Mouse (Mus musculus) liver, adult 2 months (tissue): ENCODE results near the gene Gzme. TPM values are rescaled to one million over a fixed set of nuclear protein-coding genes. Genes with fewer than 3 reads are reported as not detected.

Experiments
- DNase-seq: peaks from one replicate; pipeline ENCODE4 v3.0.0-alpha.2; 2011; ENCODE audit warnings: low read depth, low spot score; ENCODE audit errors: extremely low read depth
- H3K27ac ChIP-seq: fragments of 200-500 bp; replicated peaks from 2 replicates; pipeline ENCODE4 v1.5.1; 2012; ENCODE audit warnings: low read depth, mild to moderate bottlenecking, control low read depth, inconsistent platforms, low read length; ENCODE audit not compliant: insufficient read depth
- H3K27me3 ChIP-seq: fragments of 200-500 bp; 2 replicates; pipeline ENCODE4 v1.6.1; 2012; ENCODE audit warnings: mild to moderate bottlenecking, moderate library complexity, low read length, inconsistent platforms; ENCODE audit not compliant: control insufficient read depth, insufficient read depth
- H3K36me3 ChIP-seq: fragments of 200-500 bp; 2 replicates; pipeline ENCODE4 v1.6.1; 2012; ENCODE audit warnings: low read length, inconsistent platforms; ENCODE audit not compliant: control insufficient read depth, insufficient read depth
- H3K4me1 ChIP-seq: fragments of 200-500 bp; 2 replicates; pipeline ENCODE4 v1.6.1; 2011; ENCODE audit warnings: low read length; ENCODE audit not compliant: control insufficient read depth, insufficient read depth
- H3K4me3 ChIP-seq: fragments of 200-500 bp; 2 replicates; pipeline ENCODE4 v1.5.1; 2011; ENCODE audit warnings: low read depth, mild to moderate bottlenecking, control low read depth, low read length, moderate library complexity; ENCODE audit not compliant: insufficient read depth
- H3K79me2 ChIP-seq: fragments of 200-500 bp; 2 replicates; pipeline ENCODE4 v1.6.1; 2012; ENCODE audit warnings: inconsistent platforms, mild to moderate bottlenecking, low read length, moderate library complexity; ENCODE audit not compliant: control insufficient read depth, insufficient read depth
- H3K9ac ChIP-seq: fragments of 200-500 bp; 2 replicates; pipeline ENCODE4 v1.6.1; 2012; ENCODE audit warnings: low read depth, mild to moderate bottlenecking, control low read depth, inconsistent platforms, low read length
- CTCF ChIP-seq: fragments of 200-500 bp; IDR thresholded peaks from 2 replicates; pipeline ENCODE4 v1.5.1; 2011; ENCODE audit warnings: low read depth, low read length, control low read depth
- POLR2A ChIP-seq: fragments of 200-500 bp; IDR thresholded peaks from 2 replicates; pipeline ENCODE4 v1.6.1; 2011; ENCODE audit warnings: low read length, control low read depth; ENCODE audit not compliant: insufficient read depth; ENCODE audit errors: extremely low read depth
- WGBS: fragments of 180-500 bp; shearing (Covaris S2); methylation state at CpG from one replicate; pipeline ENCODE4 v1.1.7; 2018; 5-methylcytosine and 5-hydroxymethylcytosine counted together
- polyA plus RNA-seq: library from polyadenylated mRNA; depleted of rRNA; stranded (reverse); fragments of >200 nt; gene quantifications from 2 replicates; pipeline ENCODE4 v1.2.3, GENCODE M21; 2012
- total RNA-seq: library from RNA; depleted of rRNA; stranded (reverse); fragments of >200 nt; gene quantifications from 2 replicates; pipeline ENCODE4 v1.2.3, GENCODE M21; 2014

Gene Gzme
- total and polyA plus RNA-seq, 2 experiments = not detected

- Histone ChIP-seq H3K4me1 (no peaks in the 10 kb centered on the region), H3K4me3 (no peak within 1 kb of the TSS), H3K9ac (no peak within 1 kb of the TSS), H3K27ac (no peak within 1 kb of the TSS), H3K36me3 (no peaks in the 10 kb centered on the region), H3K27me3 (no peaks in the 10 kb centered on the region), H3K79me2 (no peaks in the 10 kb centered on the region)
- whole genome bisulfite sequencing = 58% methylated on average over 10 of the region's 10 CpGs
- no peak for DNase-seq
- TF ChIP-seq POLR2A (no peak), CTCF (no peak)
These were observed 18.0 kb downstream of the Gzme start, which contains the start of gene Ctsg for GRCm38 (mm10) chr14:56102386-56102785. Gene Ctsg (minus strand): TSS chr14:56102574.

GRCm38 (mm10) chr14:56098940-56099339 lies 21.5 kb downstream of the Gzme start:
- TF ChIP-seq CTCF (peak; percentile 19; the same call in 1 of the 2 replicates), POLR2A (no peak)
- H3K4me3 ChIP-seq = no peak overlapping the region
- no peaks in the 10 kb centered on the region for H3K79me2 ChIP-seq
- no peaks in the 10 kb centered on the region for H3K4me1 ChIP-seq
- H3K9ac ChIP-seq = no peak overlapping the region
- H3K27me3 ChIP-seq = no peaks in the 10 kb centered on the region
- peak; percentile 1 for DNase-seq
- H3K27ac ChIP-seq = no peak overlapping the region
- 71% methylated on average over 4 of the region's 4 CpGs for WGBS
- no peaks in the 10 kb centered on the region for H3K36me3 ChIP-seq

- 86% methylated on average over 1 of the region's 1 CpGs for WGBS
These were observed 22.8 kb downstream of the Gzme start for GRCm38 (mm10) chr14:56097597-56097996.

GRCm38 (mm10) chr14:56093353-56093752 lies 27.1 kb downstream of the Gzme start:
- Histone ChIP-seq H3K27ac (no peak overlapping the region), H3K9ac (no peak overlapping the region), H3K27me3 (no peaks in the 10 kb centered on the region), H3K79me2 (no peaks in the 10 kb centered on the region), H3K36me3 (no peaks in the 10 kb centered on the region), H3K4me3 (no peak overlapping the region), H3K4me1 (no peaks in the 10 kb centered on the region)
- no peak for TF ChIP-seq POLR2A
- no peak for DNase-seq
- 72% methylated on average over 2 of the region's 2 CpGs for WGBS

More at GRCm38 (mm10) chr14:56097597-56097996, 22.8 kb downstream of the Gzme start:
- TF ChIP-seq CTCF (no peak), POLR2A (no peak)
- DNase-seq = no peak
- Histone ChIP-seq H3K9ac (no peak overlapping the region), H3K4me1 (no peaks in the 10 kb centered on the region), H3K4me3 (no peak overlapping the region), H3K27ac (no peak overlapping the region), H3K79me2 (no peaks in the 10 kb centered on the region), H3K27me3 (no peaks in the 10 kb centered on the region), H3K36me3 (no peaks in the 10 kb centered on the region)

- Histone ChIP-seq H3K79me2 (no peaks in the 10 kb centered on the region), H3K27ac (no peak overlapping the region), H3K27me3 (peaks cover 2% of the 10 kb centered on the region; the same call in 1 of the 2 replicates), H3K36me3 (no peaks in the 10 kb centered on the region), H3K4me3 (no peak overlapping the region), H3K9ac (no peak overlapping the region), H3K4me1 (no peaks in the 10 kb centered on the region)
- no peak for TF ChIP-seq CTCF
- no peak for TF ChIP-seq POLR2A
- WGBS = 54% methylated on average over 3 of the region's 3 CpGs
- DNase-seq = no peak
These were observed 33.7 kb downstream of the Gzme start for GRCm38 (mm10) chr14:56086711-56087110.

GRCm38 (mm10) chr14:56085167-56085566 lies 35.3 kb downstream of the Gzme start, which contains the start of gene Mcpt8:
Gene Mcpt8 (minus strand): TSS chr14:56085273.
- Histone ChIP-seq H3K9ac (no peak within 1 kb of the TSS), H3K4me3 (no peak within 1 kb of the TSS), H3K4me1 (no peaks in the 10 kb centered on the region), H3K27me3 (peaks cover 2% of the 10 kb centered on the region; the same call in 1 of the 2 replicates), H3K27ac (no peak within 1 kb of the TSS), H3K36me3 (no peaks in the 10 kb centered on the region), H3K79me2 (no peaks in the 10 kb centered on the region)
- TF ChIP-seq POLR2A (no peak), CTCF (no peak)
- WGBS = 94% methylated on average over 2 of the region's 2 CpGs
- no peak for DNase-seq
